30 mouse cellular contexts compared by ENCODE assay signal in the genomic region with DNA sequence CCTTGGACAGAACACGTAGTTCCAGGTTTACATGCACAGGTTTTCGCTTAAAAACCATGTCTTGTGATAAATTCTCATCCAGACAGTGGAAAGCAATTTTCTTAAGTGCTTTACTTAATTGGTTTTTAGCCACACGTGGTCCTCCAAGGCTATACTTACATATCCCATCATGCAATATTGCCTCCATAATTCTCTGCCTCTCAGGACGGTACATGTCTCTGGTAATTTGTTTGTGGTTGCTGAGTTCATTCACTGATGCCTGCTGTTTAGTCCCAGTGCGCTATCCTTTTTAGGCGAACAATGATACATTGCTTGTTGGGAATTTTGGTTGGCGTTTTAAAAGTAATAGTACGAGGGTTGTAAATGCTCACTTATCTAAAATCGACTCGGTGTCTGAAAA.
DNase-seq lines count a peak whose midpoint lies in the region; ATAC-seq lines count a peak whose summit lies in the region.
"Had no signal": no experiment of that assay in that cellular context is flagged by ENCODE, and none has a peak within 500 bp of the region (broad histone marks: within the 10 kb centered on the region; RNA-seq: fewer than 3 reads in every experiment).

No protein-coding gene starts in this region.

- H3K27me3 ChIP-seq in hindbrain, embryonic 14.5 days (ENCODE audit: control insufficient read depth, insufficient read depth, low read length): no peaks in the 10 kb centered on the region
- H3K27me3 ChIP-seq in hindbrain, embryonic 16.5 days (replicated peaks; ENCODE audit: control insufficient read depth, insufficient read depth, low read length): no peaks in the 10 kb centered on the region
- H3K27me3 ChIP-seq in midbrain, embryonic 16.5 days (ENCODE audit: control insufficient read depth, insufficient read depth, low read depth, low read length): no peaks in the 10 kb centered on the region
- no peaks in the 10 kb centered on the region for H3K27me3 ChIP-seq in midbrain, embryonic 14.5 days (ENCODE audit: control insufficient read depth, insufficient read depth, low read length)
- H3K27me3 ChIP-seq in neural tube, embryonic 14.5 days (ENCODE audit: control insufficient read depth, insufficient read depth, low read length): no peaks in the 10 kb centered on the region
- H3K27me3 ChIP-seq: CH12.LX; embryonic facial prominence, embryonic 13.5 days; forebrain, embryonic 12.5 days; forebrain, embryonic 15.5 days; heart, embryonic 13.5 days; Patski had no signal

- no peak for DNase-seq in hindbrain, embryonic 14.5 days (ENCODE audit: low spot score)
- DNase-seq in midbrain, embryonic 14.5 days: no peak
- no peak for DNase-seq in gastrocnemius, postnatal 10 days
- DNase-seq: adrenal gland, postnatal 10 days; adrenal gland, postnatal 36 days; B cell, adult 2 months; cerebellum, adult 11 months; cerebellum, adult 2 months; cerebellum, adult 9-11 months; cerebellum, postnatal 25 days; gastrocnemius, postnatal 36 days; heart, adult 2 months; heart, postnatal 14 days; heart, postnatal 4 days had no signal

- H3K36me3 ChIP-seq in hindbrain, embryonic 14.5 days (replicated peaks; ENCODE audit: control insufficient read depth, insufficient read depth): no peaks in the 10 kb centered on the region
- no peaks in the 10 kb centered on the region for H3K36me3 ChIP-seq in hindbrain, embryonic 16.5 days (ENCODE audit: control insufficient read depth, insufficient read depth, low read length)
- no peaks in the 10 kb centered on the region for H3K36me3 ChIP-seq in midbrain, embryonic 16.5 days (ENCODE audit: control insufficient read depth, insufficient read depth, low read length)
- H3K36me3 ChIP-seq in midbrain, embryonic 14.5 days (ENCODE audit: control insufficient read depth, insufficient read depth, low read length): no peaks in the 10 kb centered on the region
- H3K36me3 ChIP-seq in neural tube, embryonic 14.5 days (ENCODE audit: control insufficient read depth, insufficient read depth, low read length): no peaks in the 10 kb centered on the region
- H3K36me3 ChIP-seq: embryonic facial prominence, embryonic 10.5 days; embryonic facial prominence, embryonic 13.5 days; forebrain, embryonic 12.5 days; forebrain, embryonic 15.5 days; G1E; heart, embryonic 10.5 days; heart, embryonic 13.5 days had no signal

- no peak overlapping the region for H3K9ac ChIP-seq in hindbrain, embryonic 14.5 days
- H3K9ac ChIP-seq in hindbrain, embryonic 16.5 days (ENCODE audit: low read depth, low read length): no peak overlapping the region
- H3K9ac ChIP-seq in midbrain, embryonic 16.5 days (ENCODE audit: low read depth, low read length): no peak overlapping the region
- no peak overlapping the region for H3K9ac ChIP-seq in midbrain, embryonic 14.5 days (replicated peaks; ENCODE audit: low read length)
- no peak overlapping the region for H3K9ac ChIP-seq in neural tube, embryonic 14.5 days (replicated peaks; ENCODE audit: low read depth, low read length)
- H3K9ac ChIP-seq: embryonic facial prominence, embryonic 13.5 days; forebrain, embryonic 12.5 days; forebrain, embryonic 15.5 days; heart, embryonic 13.5 days had no signal

- H3K4me1 ChIP-seq in hindbrain, embryonic 14.5 days (replicated peaks; ENCODE audit: control insufficient read depth, insufficient read depth, low read length): 0 out of 2 replicates have a peak, but pooled peaks cover 4% of the 10 kb centered on the region
- no peaks in the 10 kb centered on the region for H3K4me1 ChIP-seq in hindbrain, embryonic 16.5 days (ENCODE audit: control insufficient read depth, insufficient read depth, low read depth, low read length)
- no peaks in the 10 kb centered on the region for H3K4me1 ChIP-seq in midbrain, embryonic 16.5 days (ENCODE audit: control insufficient read depth, insufficient read depth, low read length)
- H3K4me1 ChIP-seq in midbrain, embryonic 14.5 days (ENCODE audit: control insufficient read depth, insufficient read depth, low read length): no peaks in the 10 kb centered on the region
- H3K4me1 ChIP-seq in neural tube, embryonic 14.5 days (ENCODE audit: control insufficient read depth, insufficient read depth, low read length): no peaks in the 10 kb centered on the region
- H3K4me1 ChIP-seq: embryonic facial prominence, embryonic 10.5 days; embryonic facial prominence, embryonic 13.5 days; forebrain, embryonic 12.5 days; forebrain, embryonic 15.5 days; heart, embryonic 10.5 days; heart, embryonic 13.5 days had no signal

- WGBS in hindbrain, embryonic 14.5 days: 79% methylated on average over 10 of the region's 10 CpGs
- WGBS in hindbrain, embryonic 16.5 days: 74% methylated on average over 10 of the region's 10 CpGs
- 79% methylated on average over 10 of the region's 10 CpGs for WGBS in midbrain, embryonic 16.5 days
- WGBS in midbrain, embryonic 14.5 days: 88% methylated on average over 10 of the region's 10 CpGs
- WGBS in neural tube, embryonic 14.5 days: 69% methylated on average over 10 of the region's 10 CpGs

- H3K4me2 ChIP-seq in hindbrain, embryonic 14.5 days (replicated peaks): peak overlapping the region; percentile 25
- no peak overlapping the region for H3K4me2 ChIP-seq in hindbrain, embryonic 16.5 days (ENCODE audit: low read length)
- H3K4me2 ChIP-seq in midbrain, embryonic 16.5 days (ENCODE audit: low read length): 0 out of 2 replicates have a peak overlapping the region, but pooled peaks have one; percentile 5
- H3K4me2 ChIP-seq in midbrain, embryonic 14.5 days (ENCODE audit: low read length): no peak overlapping the region
- H3K4me2 ChIP-seq in neural tube, embryonic 14.5 days (ENCODE audit: low read depth, low read length): peak overlapping the region; percentile 14; the same call in 1 of the 2 replicates
- H3K4me2 ChIP-seq: embryonic facial prominence, embryonic 13.5 days; forebrain, embryonic 12.5 days; forebrain, embryonic 15.5 days; heart, embryonic 13.5 days had no signal

- H3K4me3 ChIP-seq in hindbrain, embryonic 14.5 days (replicated peaks; ENCODE audit: low read length): no peak overlapping the region
- H3K4me3 ChIP-seq in hindbrain, embryonic 16.5 days (ENCODE audit: low read length): no peak overlapping the region
- H3K4me3 ChIP-seq in midbrain, embryonic 16.5 days (ENCODE audit: low read depth, low read length): no peak overlapping the region
- H3K4me3 ChIP-seq in midbrain, embryonic 14.5 days (replicated peaks; ENCODE audit: low read depth, low read length): no peak overlapping the region
- H3K4me3 ChIP-seq in neural tube, embryonic 14.5 days (ENCODE audit: low read depth, low read length): no peak overlapping the region
- H3K4me3 ChIP-seq: embryonic facial prominence, embryonic 10.5 days; embryonic facial prominence, embryonic 13.5 days; erythroblast, embryonic 14.5 days; forebrain, embryonic 12.5 days; forebrain, embryonic 15.5 days; heart, adult 2 months; heart, embryonic 10.5 days; heart, embryonic 13.5 days had no signal

- ATAC-seq in hindbrain, embryonic 14.5 days (ENCODE audit: low FRiP score): no peak
- ATAC-seq in hindbrain, embryonic 16.5 days: no peak
- ATAC-seq in midbrain, embryonic 16.5 days: no peak
- ATAC-seq in midbrain, embryonic 14.5 days (ENCODE audit: low FRiP score, low TSS enrichment): no peak
- 0 out of 2 replicates have a peak, but pooled peaks have one; percentile 56 for ATAC-seq in neural tube, embryonic 14.5 days (ENCODE audit: low read depth)
- ATAC-seq: forebrain, embryonic 15.5 days; hindbrain, postnatal 0 days; inflammation-experienced regulatory T-cells, adult 6 months; intestine, embryonic 16.5 days; Patski had no signal

- H3K27ac ChIP-seq in hindbrain, embryonic 14.5 days: no peak overlapping the region
- no peak overlapping the region for H3K27ac ChIP-seq in hindbrain, embryonic 16.5 days (ENCODE audit: low read depth, low read length)
- no peak overlapping the region for H3K27ac ChIP-seq in midbrain, embryonic 16.5 days (ENCODE audit: low read length)
- no peak overlapping the region for H3K27ac ChIP-seq in midbrain, embryonic 14.5 days (replicated peaks; ENCODE audit: low read depth, low read length)
- H3K27ac ChIP-seq in neural tube, embryonic 14.5 days (ENCODE audit: low read depth, low read length): no peak overlapping the region; the same call in 1 of the 2 replicates
- H3K27ac ChIP-seq: embryonic facial prominence, embryonic 10.5 days; embryonic facial prominence, embryonic 13.5 days; forebrain, embryonic 12.5 days; forebrain, embryonic 15.5 days; heart, adult 2 months; heart, embryonic 10.5 days; heart, embryonic 13.5 days; hindbrain, postnatal 0 days had no signal

- no peaks in the 10 kb centered on the region for H3K9me3 ChIP-seq in hindbrain, embryonic 14.5 days (ENCODE audit: control insufficient read depth, low read length)
- no peaks in the 10 kb centered on the region for H3K9me3 ChIP-seq in hindbrain, embryonic 16.5 days (ENCODE audit: control insufficient read depth, low read length)
- H3K9me3 ChIP-seq in midbrain, embryonic 16.5 days (replicated peaks; ENCODE audit: control insufficient read depth, low read length, poor library complexity, severe bottlenecking): no peaks in the 10 kb centered on the region
- H3K9me3 ChIP-seq in midbrain, embryonic 14.5 days (ENCODE audit: control insufficient read depth, low read length): no peaks in the 10 kb centered on the region
- H3K9me3 ChIP-seq in neural tube, embryonic 14.5 days (ENCODE audit: control insufficient read depth, low read length): no peaks in the 10 kb centered on the region
- H3K9me3 ChIP-seq: embryonic facial prominence, embryonic 10.5 days; embryonic facial prominence, embryonic 13.5 days; forebrain, embryonic 12.5 days; forebrain, embryonic 15.5 days; heart, embryonic 10.5 days; heart, embryonic 13.5 days had no signal

Comparison
In these comparisons a context has a peak if more than half of its experiments do, and no peak if none do; other contexts are left out.
1. H3K4me2 ChIP-seq: peak in hindbrain, embryonic 14.5 days (single experiment), midbrain, embryonic 16.5 days (single experiment) and neural tube, embryonic 14.5 days (single experiment); none in hindbrain, embryonic 16.5 days (single experiment) and midbrain, embryonic 14.5 days (single experiment).